Mouse (Mus musculus) hindbrain, postnatal 0 days (tissue): ENCODE measurements at regions not wholly inside any gene's neighbourhood (a gene's known extent, or its start where the extent isn't known, plus 50 kb on each side); places are given as distances from the start of the nearest gene placed in this dataset.

Experiments
- ATAC-seq: fragments of 200-750 bp; cut with Nextera tagmentation; 2 replicates; pipeline ENCODE4 v1.8.0; 2017; ENCODE audit warnings: mild to moderate bottlenecking, moderate TSS enrichment, moderate library complexity
- DNase-seq: peaks from one replicate; pipeline ENCODE4 v3.0.0-alpha.2; 2015; ENCODE audit warnings: low spot score
- H3K27ac ChIP-seq: fragments of 300-500 bp; sonication (generic); 2 replicates; pipeline ENCODE4 v1.5.1; 2014; ENCODE audit warnings: mild to moderate bottlenecking
- H3K27me3 ChIP-seq: fragments of 300-500 bp; sonication (generic); 2 replicates; pipeline ENCODE4 v1.6.1; 2014; ENCODE audit warnings: low read length, mixed read lengths; ENCODE audit not compliant: insufficient read depth
- H3K36me3 ChIP-seq: fragments of 300-500 bp; sonication (generic); 2 replicates; pipeline ENCODE4 v1.6.1; 2014; ENCODE audit warnings: low read length, mixed read lengths; ENCODE audit not compliant: insufficient read depth
- H3K4me1 ChIP-seq: fragments of 300-500 bp; sonication (generic); 2 replicates; pipeline ENCODE4 v1.6.1; 2014; ENCODE audit warnings: antibody characterized with exemption, low read length, mixed read lengths; ENCODE audit not compliant: insufficient read depth
- H3K4me2 ChIP-seq: fragments of 300-500 bp; sonication (generic); 2 replicates; pipeline ENCODE4 v1.6.1; 2014; ENCODE audit warnings: low read depth, mild to moderate bottlenecking, low read length, moderate library complexity, mixed read lengths
- H3K4me3 ChIP-seq: fragments of 300-500 bp; sonication (generic); 2 replicates; pipeline ENCODE4 v1.5.1; 2014; ENCODE audit warnings: low read length
- H3K9ac ChIP-seq: fragments of 300-500 bp; sonication (generic); replicated peaks from 2 replicates; pipeline ENCODE4 v1.6.1; 2014; ENCODE audit warnings: mild to moderate bottlenecking, low read length, moderate library complexity, mixed read lengths
- H3K9me3 ChIP-seq: fragments of 300-500 bp; sonication (generic); 2 replicates; pipeline ENCODE4 v1.6.1; 2016; ENCODE audit warnings: low read length, mixed read lengths
- CTCF ChIP-seq: IDR thresholded peaks from 2 replicates; pipeline ENCODE4 v1.5.1; 2016; ENCODE audit warnings: antibody characterized with exemption, control low read depth, low read depth
- WGBS: fragments of 180-500 bp; shearing (Covaris S2); extraction: QIAGEN DNeasy Blood & Tissue Kit; methylation state at CpG from one replicate; pipeline ENCODE4 v1.1.7; 2014; 5-methylcytosine and 5-hydroxymethylcytosine counted together

- Histone ChIP-seq H3K4me2 (no peak overlapping the region), H3K4me3 (no peak overlapping the region), H3K36me3 (no peaks in the 10 kb centered on the region), H3K27me3 (no peaks in the 10 kb centered on the region), H3K4me1 (no peaks in the 10 kb centered on the region), H3K9me3 (no peaks in the 10 kb centered on the region), H3K27ac (no peak overlapping the region), H3K9ac (no peak overlapping the region)
- no peak for TF ChIP-seq CTCF
- DNase-seq (peak; percentile 20), ATAC-seq (peak; percentile 56; the same call in 1 of the 2 replicates)
Observed at GRCm38 (mm10) chr2:123182208-123182607, 417.2 kb downstream of the Sqor start.

- H3K9ac ChIP-seq: no peak overlapping the region
- no peaks in the 10 kb centered on the region for H3K9me3 ChIP-seq
- DNase-seq: peak; percentile 10
- H3K27ac ChIP-seq: no peak overlapping the region
- no peak overlapping the region for H3K4me2 ChIP-seq
- no peak for ATAC-seq
- H3K4me3 ChIP-seq: no peak overlapping the region
- WGBS: 65% methylated on average over 3 of the region's 3 CpGs
- H3K36me3 ChIP-seq: no peaks in the 10 kb centered on the region
- H3K27me3 ChIP-seq: no peaks in the 10 kb centered on the region
- no peaks in the 10 kb centered on the region for H3K4me1 ChIP-seq
- TF ChIP-seq CTCF: no peak
Observed at GRCm38 (mm10) chr2:123190795-123191582, 426.0 kb downstream of the Sqor start.

- peak; percentile 64 for DNase-seq
- H3K4me1 ChIP-seq: no peaks in the 10 kb centered on the region
- H3K4me3 ChIP-seq: no peak overlapping the region
- H3K36me3 ChIP-seq: no peaks in the 10 kb centered on the region
- 50% methylated on average over 1 of the region's 1 CpGs for WGBS
- TF ChIP-seq CTCF: peak; percentile 54
- no peak overlapping the region for H3K9ac ChIP-seq
- no peaks in the 10 kb centered on the region for H3K9me3 ChIP-seq
- H3K27ac ChIP-seq: no peak overlapping the region
- H3K4me2 ChIP-seq: no peak overlapping the region
- H3K27me3 ChIP-seq: no peaks in the 10 kb centered on the region
- ATAC-seq: no peak
Observed at GRCm38 (mm10) chr2:123194533-123194932, 429.5 kb downstream of the Sqor start.
